Mouse (Mus musculus) fat pad, adult 2 months (tissue): ENCODE measurements around the gene Lrch4.

Experiments
- DNase-seq: peaks from one replicate; pipeline ENCODE4 v3.0.0-alpha.2; 2011; ENCODE audit warnings: low read depth, low spot score; ENCODE audit errors: extremely low read depth

Gene Lrch4

GRCm38 (mm10) chr5:137685653-137686052, 56.7 kb downstream of the Lrch4 start:
- no peak for DNase-seq

DNA sequence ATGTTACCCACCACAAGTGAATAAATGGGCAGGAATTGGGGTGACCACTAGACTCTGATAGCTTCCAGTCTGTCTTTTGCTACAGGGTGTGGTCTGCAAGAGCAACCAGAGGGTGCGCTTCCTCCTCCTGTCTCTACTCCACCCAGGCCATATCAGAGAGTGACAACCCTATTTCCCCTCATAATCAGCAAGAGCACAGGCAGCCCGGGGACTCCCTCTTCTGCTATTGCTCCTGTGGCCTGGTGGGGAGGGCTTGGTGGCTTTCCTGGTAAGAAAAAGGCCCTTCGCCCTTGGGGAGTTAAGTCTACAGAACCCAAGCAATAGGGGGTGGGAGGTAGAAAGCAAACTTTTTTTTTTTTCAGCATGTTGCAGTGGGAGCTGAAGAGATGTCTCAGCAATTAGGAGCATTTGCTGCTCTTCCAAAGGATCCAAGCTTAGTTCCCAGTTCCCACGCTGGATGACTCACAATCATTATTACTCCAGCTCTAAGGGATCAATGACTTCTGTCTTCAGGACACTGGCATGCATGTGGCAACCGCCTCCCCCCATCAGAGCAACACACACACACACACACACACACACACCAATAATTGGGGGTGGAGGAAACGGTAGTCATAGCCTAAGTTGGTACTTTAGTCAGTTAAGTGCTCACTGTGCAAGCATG, 57.3 kb downstream of the Lrch4 start:
- DNase-seq = no peak

- DNase-seq = no peak
These were observed 61.1 kb downstream of the Lrch4 start for GRCm38 (mm10) chr5:137689974-137690373.

- no peak for DNase-seq
These were observed 61.6 kb downstream of the Lrch4 start for GRCm38 (mm10) chr5:137690531-137690930.
